Mouse (Mus musculus): ENCODE data around the gene Olfr539. TPM values are rescaled to one million over a fixed set of nuclear protein-coding genes. Genes with fewer than 3 reads are reported as not detected.
"Not testable (repeated sequence)": the region's sequence is repeated elsewhere in the genome, so short reads cannot be mapped to it uniquely, and the experiment has no call there.

Olfr539 gene
- total RNA-seq (2012; rRNA removed) (not detected in 2 replicates), total RNA-seq (2014; rRNA removed) (not detected in 2 replicates), polyA plus RNA-seq (2012; ENCODE audit: insufficient read length, low read depth) (not detected in 2 replicates)

- dilution Hi-C loops (cut with MboI; ENCODE audit: extremely low pct_ligation_motif_present, extremely low pct_unique_long_range_greater_than_20kb, low sequenced_read_pairs) (no loop called here), in situ Hi-C loops (cut with MboI; ENCODE audit: low pct_ligation_motif_present, low pct_unique_long_range_greater_than_20kb, low sequenced_read_pairs) (no loop called here)
- no peak within 1 kb of the TSS for H3K9ac ChIP-seq (ENCODE audit: insufficient read depth, low read depth)
Measured at GRCm38 (mm10) chr7:140659630-140660029, at the start of gene Olfr539. Gene Olfr539 (plus strand): TSS chr7:140659930.

GRCm38 (mm10) chr7:140628670-140629069 lies 31.1 kb upstream of the Olfr539 start, which contains the start of gene Olfr61:
Gene Olfr61 (plus strand): TSS chr7:140628970.
- H3K4me1 ChIP-seq (ENCODE audit: control insufficient read depth in 1 of 2, insufficient read depth in 2 of 2); dilution Hi-C loops (cut with MboI; ENCODE audit: extremely low pct_ligation_motif_present, extremely low pct_unique_long_range_greater_than_20kb, low sequenced_read_pairs); H3K36me3 ChIP-seq (replicated peaks in 1 of 2; ENCODE audit: control insufficient read depth in 1 of 2, insufficient read depth in 1 of 2, low read length in 1 of 2); H3K27ac ChIP-seq (ENCODE audit: insufficient read depth, low read depth); DNase-seq (ENCODE audit: extremely low read depth); H3K79me2 ChIP-seq (replicated peaks; ENCODE audit: control insufficient read depth, extremely low read depth, insufficient read depth, poor library complexity, severe bottlenecking); in situ Hi-C loops (cut with MboI; ENCODE audit: low pct_ligation_motif_present, low pct_unique_long_range_greater_than_20kb, low sequenced_read_pairs); H3K9ac ChIP-seq (ENCODE audit: insufficient read depth, low read depth); H3K4me2 ChIP-seq (ENCODE audit: insufficient read depth, low read depth, poor library complexity, severe bottlenecking); H3K4me3 ChIP-seq (replicated peaks in 1 of 3; ENCODE audit: low read depth in 2 of 3, low read length in 2 of 3, poor library complexity in 1 of 3); H3K9me3 ChIP-seq (replicated peaks; ENCODE audit: low read length): not testable (repeated sequence)
- H3K27me3 ChIP-seq (replicated peaks) = peaks cover 42% of the 10 kb centered on the region

More at GRCm38 (mm10) chr7:140659630-140660029, at the start of gene Olfr539:
- DNase-seq (ENCODE audit: extremely low read depth) = no peak
- Histone ChIP-seq H3K4me3 (replicated peaks in 1 of 3; ENCODE audit: low read depth in 2 of 3, low read length in 2 of 3, poor library complexity in 1 of 3) (no peak within 1 kb of the TSS), H3K4me2 (ENCODE audit: insufficient read depth, low read depth, poor library complexity, severe bottlenecking) (no peak within 1 kb of the TSS), H3K27me3 (replicated peaks) (peaks cover 48% of the 10 kb centered on the region), H3K4me1 (ENCODE audit: control insufficient read depth in 1 of 2, insufficient read depth in 2 of 2) (no peaks in the 10 kb centered on the region), H3K27ac (ENCODE audit: insufficient read depth, low read depth) (no peak within 1 kb of the TSS), H3K9me3 (replicated peaks; ENCODE audit: low read length) (no peaks in the 10 kb centered on the region), H3K36me3 (replicated peaks in 1 of 2; ENCODE audit: control insufficient read depth in 1 of 2, insufficient read depth in 1 of 2, low read length in 1 of 2) (no peaks in the 10 kb centered on the region), H3K79me2 (replicated peaks; ENCODE audit: control insufficient read depth, extremely low read depth, insufficient read depth, poor library complexity, severe bottlenecking) (no peaks in the 10 kb centered on the region)
- TF ChIP-seq MYC (IDR thresholded peaks at IDR 0.05; ENCODE audit: low read depth, low read length) (no peak), UBTF (IDR thresholded peaks at IDR 0.05; ENCODE audit: low read depth, low read length) (no peak), E2F4 (IDR thresholded peaks at IDR 0.05; ENCODE audit: insufficient replicate concordance, low read depth, low read length) (no peak), JUN (IDR thresholded peaks at IDR 0.05; ENCODE audit: insufficient read depth, low read depth, low read length) (no peak), TBP (conservative IDR thresholded peaks at IDR 0.05; ENCODE audit: low read depth, low read length) (no peak), MAX (IDR thresholded peaks at IDR 0.05; ENCODE audit: low read length) (no peak), EP300 (IDR thresholded peaks at IDR 0.05; ENCODE audit: low read length) (no peak), USF1 (IDR thresholded peaks at IDR 0.05; ENCODE audit: low read depth, low read length) (no peak), IRF4 (IDR thresholded peaks at IDR 0.05; ENCODE audit: low read depth, low read length) (no peak), POLR2A (IDR thresholded peaks at IDR 0.05; ENCODE audit: low read depth, low read length) (no peak), USF2 (conservative IDR thresholded peaks at IDR 0.05; ENCODE audit: low read depth, low read length) (no peak), NRF1 (IDR thresholded peaks at IDR 0.05; ENCODE audit: low read depth, low read length) (no peak), ETS1 (conservative IDR thresholded peaks at IDR 0.05; ENCODE audit: low read depth, low read length) (no peak), KAT2A (IDR thresholded peaks at IDR 0.05; ENCODE audit: insufficient replicate concordance, low read length) (no peak), JUND (conservative IDR thresholded peaks at IDR 0.05; ENCODE audit: low read depth, low read length) (no peak), ZNF384 (IDR thresholded peaks at IDR 0.05; ENCODE audit: low read depth, low read length) (no peak)

All from CH12.LX (cell line).